Mouse (Mus musculus) lung, embryonic 16.5 days (tissue): ENCODE measurements around the gene Hmga2. TPM values are rescaled to one million over a fixed set of nuclear protein-coding genes. Genes with fewer than 3 reads are reported as not detected.
A peak's percentile ranks its signal among the peaks of the same experiment; 100 is the strongest.

Experiments used
- ATAC-seq: fragments of 200-750 bp; cut with Nextera tagmentation; 2 replicates; pipeline ENCODE4 v1.8.0; 2017; ENCODE audit warnings: low read depth, mild to moderate bottlenecking, moderate library complexity
- H3K27ac ChIP-seq: fragments of 300-500 bp; sonication (generic); 2 replicates; pipeline ENCODE4 v1.5.1; 2014; ENCODE audit warnings: mild to moderate bottlenecking, control low read depth, low read length
- H3K27me3 ChIP-seq: fragments of 300-500 bp; sonication (generic); 2 replicates; pipeline ENCODE4 v1.6.1; 2014; ENCODE audit warnings: low read depth, low read length, mixed read lengths; ENCODE audit not compliant: control insufficient read depth, insufficient read depth
- H3K36me3 ChIP-seq: fragments of 300-500 bp; sonication (generic); 2 replicates; pipeline ENCODE4 v1.6.1; 2014; ENCODE audit warnings: low read length; ENCODE audit not compliant: control insufficient read depth, insufficient read depth
- H3K4me1 ChIP-seq: fragments of 300-500 bp; sonication (generic); replicated peaks from 2 replicates; pipeline ENCODE4 v1.6.1; 2014; ENCODE audit warnings: low read length, mixed read lengths; ENCODE audit not compliant: control insufficient read depth, insufficient read depth
- H3K4me2 ChIP-seq: fragments of 300-500 bp; sonication (generic); 2 replicates; pipeline ENCODE4 v1.6.1; 2014; ENCODE audit warnings: low read depth, low read length, control low read depth
- H3K4me3 ChIP-seq: fragments of 300-500 bp; sonication (generic); 2 replicates; pipeline ENCODE4 v1.5.1; 2014; ENCODE audit warnings: mild to moderate bottlenecking, low read length, control low read depth
- H3K9ac ChIP-seq: fragments of 300-500 bp; sonication (generic); 2 replicates; pipeline ENCODE4 v1.6.1; 2014; ENCODE audit warnings: low read length, control low read depth
- H3K9me3 ChIP-seq: fragments of 300-500 bp; sonication (generic); 2 replicates; pipeline ENCODE4 v1.6.1; 2016; ENCODE audit warnings: low read length; ENCODE audit not compliant: control insufficient read depth
- WGBS: fragments of 180-500 bp; shearing (Covaris S2); extraction: QIAGEN DNeasy Blood & Tissue Kit; methylation state at CpG from one replicate; pipeline ENCODE4 v1.1.7; 2014; 5-methylcytosine and 5-hydroxymethylcytosine counted together
- polyA plus RNA-seq: library from polyadenylated mRNA; unstranded; fragments of >200 nt; fragmentation: Nextera tagmentation; extraction: Ambion mirVana; gene quantifications from 2 replicates; pipeline ENCODE4 v1.2.1, GENCODE M21; 2015

Gene Hmga2
- polyA plus RNA-seq, 1 experiment from 2014 or later, result 6.1 TPM

DNA sequence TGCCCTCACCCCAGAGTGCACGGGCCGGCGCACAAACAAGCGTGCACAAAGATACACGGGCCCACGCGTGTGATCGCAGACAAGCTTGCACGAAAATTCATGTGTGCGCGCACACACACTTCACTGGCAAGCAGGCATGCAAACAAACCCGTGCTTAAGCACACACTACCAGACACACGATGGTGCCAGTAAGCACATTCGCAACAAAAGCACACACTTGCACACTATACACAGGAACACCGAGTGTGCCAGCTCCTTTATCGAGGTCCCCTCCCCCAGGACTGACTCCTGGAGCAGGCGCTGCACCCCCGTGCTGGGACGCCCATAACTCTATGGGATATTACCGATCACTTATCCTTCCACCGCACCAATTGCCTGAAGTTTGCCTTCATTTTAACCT is 1.2 kb upstream of the Hmga2 start:
- 0 out of 2 replicates have a peak, but pooled peaks have one; percentile 2 for ATAC-seq
- Histone ChIP-seq H3K4me1 (peaks cover 6% of the 10 kb centered on the region; the same call in 1 of the 2 replicates), H3K9ac (peak overlapping the region; percentile 89), H3K4me2 (peak overlapping the region; percentile 97), H3K9me3 (no peaks in the 10 kb centered on the region), H3K27me3 (peaks cover 2% of the 10 kb centered on the region; the same call in 1 of the 2 replicates), H3K36me3 (no peaks in the 10 kb centered on the region), H3K4me3 (peak overlapping the region; percentile 79), H3K27ac (peak overlapping the region; percentile 93)
- under 1% methylated on average over 21 of the region's 21 CpGs for WGBS

DNA sequence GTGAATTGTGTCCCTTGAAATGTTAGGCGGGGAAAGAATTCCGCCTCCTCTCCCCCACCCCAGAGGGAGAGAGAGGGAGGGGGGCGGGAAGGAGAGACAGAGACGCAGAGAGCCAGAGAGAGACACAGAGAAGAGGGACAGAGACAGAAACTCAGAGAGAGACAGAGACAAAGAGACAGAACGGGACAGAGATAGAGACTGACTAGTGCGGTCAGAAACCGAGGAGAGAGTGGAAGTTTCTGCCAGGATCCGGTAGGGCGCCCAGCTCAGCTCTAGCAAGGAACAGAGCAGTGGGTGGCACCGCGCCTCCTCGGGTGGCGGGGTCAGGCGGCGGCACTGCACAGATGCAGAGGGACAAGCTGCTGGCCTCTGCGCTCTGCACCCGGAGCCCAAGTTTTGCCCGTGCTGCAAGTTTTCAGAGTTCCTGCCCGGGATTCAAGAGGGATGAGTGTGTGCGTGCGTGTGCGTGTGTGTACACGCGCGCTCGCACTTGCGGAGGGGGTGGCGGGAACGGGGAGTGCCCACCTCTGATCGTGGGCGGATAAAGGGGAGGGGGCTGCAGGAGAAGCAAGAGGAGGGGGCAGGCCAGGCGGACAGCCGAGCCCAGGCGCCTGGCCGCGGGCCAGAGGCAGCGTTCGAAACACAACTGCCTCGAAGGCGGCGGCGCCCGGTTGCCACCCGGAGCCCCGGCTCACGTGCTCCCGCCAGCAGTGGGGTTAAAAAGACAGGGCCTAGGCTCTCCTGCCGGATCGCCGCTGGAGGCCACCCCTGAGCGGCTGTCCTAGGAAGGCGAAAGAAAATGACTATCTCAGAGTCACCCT is 457 bp upstream of the Hmga2 start:
- peak overlapping the region; percentile 79 for H3K4me3 ChIP-seq
- H3K36me3 ChIP-seq, result no peaks in the 10 kb centered on the region
- peak overlapping the region; percentile 89 for H3K9ac ChIP-seq
- peaks cover 2% of the 10 kb centered on the region; the same call in 1 of the 2 replicates for H3K27me3 ChIP-seq
- H3K4me2 ChIP-seq, result peak overlapping the region; percentile 97
- no peaks in the 10 kb centered on the region for H3K9me3 ChIP-seq
- peak overlapping the region; percentile 93 for H3K27ac ChIP-seq
- 0% methylated on average over 50 of the region's 52 CpGs for WGBS
- H3K4me1 ChIP-seq, result peaks cover 6% of the 10 kb centered on the region; the same call in 1 of the 2 replicates
- peak; percentile 79 for ATAC-seq

DNA sequence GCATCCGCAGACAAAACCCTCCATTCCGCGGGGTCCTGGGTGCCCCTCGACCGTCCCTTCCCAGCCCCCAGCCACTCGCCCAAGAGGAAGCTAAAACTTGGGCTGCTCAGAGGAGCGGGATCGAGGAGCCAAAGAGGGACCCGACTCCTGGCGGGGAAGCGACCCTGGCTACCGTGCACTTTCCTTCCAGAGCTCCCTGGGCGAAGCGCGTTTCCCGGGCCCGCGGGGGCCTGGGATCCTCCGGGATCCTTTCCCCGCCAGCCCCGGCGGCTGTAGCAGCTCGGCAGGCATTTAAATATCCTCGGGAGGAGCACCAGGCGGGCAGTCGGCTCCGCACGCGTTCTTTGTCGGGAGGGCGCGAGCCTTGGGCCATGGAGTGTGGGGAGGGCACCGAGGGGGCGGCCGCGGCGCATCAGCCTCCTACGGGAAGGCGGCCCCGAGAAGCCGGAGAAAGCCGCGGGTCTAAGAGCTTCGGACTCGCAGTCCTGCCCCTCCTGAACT is 1.2 kb downstream of the Hmga2 start:
- H3K27ac ChIP-seq, result peak overlapping the region; percentile 93
- under 1% methylated on average over 44 of the region's 45 CpGs for WGBS
- peaks cover 6% of the 10 kb centered on the region; the same call in 1 of the 2 replicates for H3K4me1 ChIP-seq
- H3K9ac ChIP-seq, result peak overlapping the region; percentile 89
- no peaks in the 10 kb centered on the region for H3K9me3 ChIP-seq
- no peaks in the 10 kb centered on the region for H3K36me3 ChIP-seq
- H3K4me2 ChIP-seq, result peak overlapping the region; percentile 97
- peak; percentile 10; the same call in 1 of the 2 replicates for ATAC-seq
- peak overlapping the region; percentile 79 for H3K4me3 ChIP-seq
- peaks cover 2% of the 10 kb centered on the region; the same call in 1 of the 2 replicates for H3K27me3 ChIP-seq

DNA sequence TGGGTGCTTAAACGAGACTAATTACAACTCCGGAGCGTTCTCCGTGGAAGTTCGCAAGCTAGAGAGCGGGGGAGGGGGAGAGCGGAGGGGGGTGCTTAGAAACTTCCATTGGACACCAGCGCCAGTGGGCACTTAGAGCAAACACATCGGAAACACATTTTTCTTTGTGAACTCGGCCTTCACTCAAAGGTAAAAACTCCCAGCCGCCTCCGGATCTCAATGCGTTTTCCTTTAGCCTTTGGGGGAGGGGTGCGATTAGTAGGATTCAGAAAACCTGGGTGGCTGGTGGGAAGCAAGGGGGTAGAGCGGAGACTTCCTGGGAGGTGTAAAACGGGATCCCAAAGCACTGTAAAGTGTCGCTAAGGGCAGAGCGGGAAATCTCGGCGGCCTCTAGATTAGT is 2.0 kb downstream of the Hmga2 start:
- Histone ChIP-seq H3K27ac (peak overlapping the region; percentile 93), H3K9me3 (no peaks in the 10 kb centered on the region), H3K9ac (peak overlapping the region; percentile 89), H3K36me3 (no peaks in the 10 kb centered on the region), H3K4me2 (peak overlapping the region; percentile 97), H3K27me3 (peaks cover 2% of the 10 kb centered on the region; the same call in 1 of the 2 replicates), H3K4me3 (peak overlapping the region; percentile 79), H3K4me1 (peaks cover 6% of the 10 kb centered on the region; the same call in 1 of the 2 replicates)
- WGBS, result 0% methylated on average over 20 of the region's 20 CpGs
- no peak for ATAC-seq

DNA sequence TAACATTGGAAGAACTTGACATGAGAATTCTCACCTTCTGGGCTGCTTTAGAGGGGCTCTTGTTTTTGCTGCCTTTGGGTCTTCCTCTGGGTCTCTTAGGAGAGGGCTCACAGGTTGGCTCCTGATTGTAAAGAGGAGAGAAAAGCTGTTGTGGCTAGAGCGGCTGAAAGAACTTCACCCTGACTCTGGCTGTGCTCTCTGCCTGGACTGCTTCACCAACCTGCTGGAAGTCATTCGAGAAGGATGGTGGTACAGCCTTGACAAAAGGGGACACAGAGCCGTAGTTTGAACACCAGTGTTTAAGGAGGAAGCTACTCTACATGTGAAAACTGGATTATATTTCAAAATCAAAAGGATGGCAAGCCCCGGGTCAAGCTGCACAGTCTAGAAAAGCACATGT is 3.1 kb downstream of the Hmga2 start:
- Histone ChIP-seq H3K9ac (no peak overlapping the region), H3K4me2 (peak overlapping the region; percentile 97), H3K36me3 (no peaks in the 10 kb centered on the region), H3K27ac (no peak overlapping the region), H3K9me3 (no peaks in the 10 kb centered on the region), H3K27me3 (peaks cover 2% of the 10 kb centered on the region; the same call in 1 of the 2 replicates), H3K4me3 (no peak overlapping the region), H3K4me1 (peaks cover 6% of the 10 kb centered on the region; the same call in 1 of the 2 replicates)
- WGBS, result 21% methylated on average over 4 of the region's 4 CpGs
- ATAC-seq, result no peak

DNA sequence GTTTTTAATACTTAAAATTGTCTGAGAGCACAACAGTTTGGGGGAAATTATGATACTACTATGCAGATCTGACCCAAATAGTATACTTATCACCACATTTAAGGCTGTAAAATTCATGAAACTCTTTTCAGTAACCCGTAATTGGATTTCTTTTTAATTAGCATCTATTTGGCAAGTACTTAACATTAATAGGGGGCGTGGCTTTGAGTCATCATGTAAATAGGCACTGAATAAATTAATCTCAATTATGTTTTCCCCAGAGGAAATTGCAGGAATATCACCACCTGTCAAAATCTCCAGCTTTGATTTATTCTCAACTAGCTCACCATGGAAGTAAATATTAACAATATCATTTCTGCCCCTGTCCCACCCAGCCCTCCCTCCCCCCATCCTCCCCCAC is 3.7 kb downstream of the Hmga2 start:
- Histone ChIP-seq H3K27me3 (peaks cover 1% of the 10 kb centered on the region; the same call in 1 of the 2 replicates), H3K4me3 (no peak overlapping the region), H3K9me3 (no peaks in the 10 kb centered on the region), H3K27ac (no peak overlapping the region), H3K9ac (no peak overlapping the region), H3K4me1 (peaks cover 3% of the 10 kb centered on the region; the same call in 1 of the 2 replicates), H3K4me2 (no peak overlapping the region), H3K36me3 (no peaks in the 10 kb centered on the region)
- WGBS, result 65% methylated on average over 2 of the region's 2 CpGs
- no peak for ATAC-seq

DNA sequence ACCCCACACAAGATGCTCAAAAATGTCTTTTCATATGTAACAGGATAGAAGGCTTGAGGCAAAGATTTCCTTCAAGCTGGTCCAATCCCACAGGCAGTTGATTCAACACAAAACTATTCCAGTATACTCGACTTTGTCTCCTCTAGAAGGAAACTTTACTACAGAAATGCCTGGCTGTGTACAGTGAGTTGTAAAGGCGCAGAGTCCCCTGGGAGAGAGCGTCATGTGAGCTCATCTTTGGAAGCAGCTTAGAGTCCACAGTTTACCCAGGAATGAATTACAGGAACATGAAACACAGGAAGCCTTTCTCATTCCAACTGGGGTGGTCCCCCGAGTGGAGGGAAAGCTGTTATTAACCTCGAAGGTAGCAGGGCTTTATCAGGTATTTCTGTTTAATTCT is 11.1 kb downstream of the Hmga2 start:
- no peaks in the 10 kb centered on the region for H3K27me3 ChIP-seq

DNA sequence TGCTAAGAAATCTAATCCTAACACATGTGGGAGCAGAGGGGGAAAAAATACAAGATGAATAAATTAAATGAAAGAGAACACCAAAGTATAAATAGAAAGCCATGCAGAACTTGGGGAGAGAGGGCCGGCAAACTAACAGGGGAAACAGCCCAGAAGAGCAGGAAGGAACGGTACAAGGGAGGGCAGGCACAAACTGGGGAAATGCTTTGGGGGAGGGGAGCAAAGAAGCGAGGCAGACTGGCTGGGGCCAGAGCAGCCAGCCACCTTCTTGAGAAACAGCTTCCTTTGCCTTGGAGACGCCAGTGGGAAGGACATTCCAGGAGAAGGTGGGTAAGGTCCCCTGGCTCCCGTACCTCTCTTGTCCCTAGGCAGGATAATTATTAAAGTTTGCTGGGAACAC is 14.5 kb downstream of the Hmga2 start:
- Histone ChIP-seq H3K36me3 (0 out of 2 replicates have a peak, but pooled peaks cover 2% of the 10 kb centered on the region), H3K4me2 (peak overlapping the region; percentile 30; the same call in 1 of the 2 replicates)
- ATAC-seq, result peak; percentile 89

More for the DNA sequence above, 11.1 kb downstream of the Hmga2 start:
- Histone ChIP-seq H3K4me2 (no peak overlapping the region), H3K4me1 (peaks cover 10% of the 10 kb centered on the region; the same call in 1 of the 2 replicates), H3K27ac (no peak overlapping the region), H3K9me3 (no peaks in the 10 kb centered on the region), H3K36me3 (0 out of 2 replicates have a peak, but pooled peaks cover 2% of the 10 kb centered on the region), H3K9ac (no peak overlapping the region), H3K4me3 (no peak overlapping the region)
- ATAC-seq, result no peak
- WGBS, result 60% methylated on average over 5 of the region's 5 CpGs

DNA sequence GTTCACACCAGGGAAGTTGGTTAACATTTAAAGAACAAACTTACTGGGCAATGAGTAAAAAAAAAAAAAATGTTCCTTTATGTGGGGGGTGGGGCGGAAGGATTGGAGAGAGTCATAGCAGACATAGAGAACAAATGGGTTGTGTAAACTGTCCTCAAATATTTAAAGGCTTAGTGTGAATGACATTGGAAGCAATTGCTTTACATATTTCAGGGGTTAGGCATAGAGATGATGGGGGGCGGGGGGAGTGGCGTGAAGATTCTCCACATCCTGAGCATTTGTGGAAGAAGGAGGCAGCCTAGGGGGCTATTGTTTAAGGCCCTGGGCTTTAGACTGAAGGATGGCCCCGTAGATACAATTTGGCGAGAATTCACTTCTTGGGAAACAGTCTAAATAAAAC is 15.0 kb downstream of the Hmga2 start:
- no peak overlapping the region for H3K4me2 ChIP-seq
- H3K27me3 ChIP-seq, result no peaks in the 10 kb centered on the region
- H3K4me1 ChIP-seq, result peaks cover 10% of the 10 kb centered on the region; the same call in 1 of the 2 replicates
- no peaks in the 10 kb centered on the region for H3K9me3 ChIP-seq
- ATAC-seq, result no peak
- H3K36me3 ChIP-seq, result 0 out of 2 replicates have a peak, but pooled peaks cover 2% of the 10 kb centered on the region
- H3K27ac ChIP-seq, result peak overlapping the region; percentile 65; the same call in 1 of the 2 replicates
- no peak overlapping the region for H3K9ac ChIP-seq
- 70% methylated on average over 5 of the region's 5 CpGs for WGBS
- no peak overlapping the region for H3K4me3 ChIP-seq

More for the DNA sequence above, 14.5 kb downstream of the Hmga2 start:
- Histone ChIP-seq H3K4me3 (no peak overlapping the region), H3K9me3 (no peaks in the 10 kb centered on the region), H3K27ac (peak overlapping the region; percentile 65), H3K9ac (no peak overlapping the region), H3K27me3 (no peaks in the 10 kb centered on the region), H3K4me1 (peaks cover 10% of the 10 kb centered on the region; the same call in 1 of the 2 replicates)
- WGBS, result 8% methylated on average over 5 of the region's 5 CpGs
